Mouse (Mus musculus) Patski (cell line): ENCODE results near the gene Adra2b. TPM values are rescaled to one million over a fixed set of nuclear protein-coding genes. Genes with fewer than 3 reads are reported as not detected.

ENCODE experiments used
- ATAC-seq: fragments of 100-300 bp; one replicate; pipeline ENCODE4 v1.8.0; 2021
- CTCF ChIA-PET: fragments of 350-600 bp; sonication (Branson Sonifier 250); formaldehyde crosslinking; loops from one replicate; lab custom pipeline; 2022; ENCODE audit warnings: inconsistent platforms; lab: Charles Lee
- POLR2A ChIA-PET: fragments of 350-600 bp; sonication (Branson Sonifier 250); formaldehyde crosslinking; loops from one replicate; lab custom pipeline; 2022; ENCODE audit warnings: antibody characterized with exemption, inconsistent platforms; lab: Charles Lee
- DNase-seq: peaks from one replicate; pipeline ENCODE4 v3.0.0-alpha.2; 2011; ENCODE audit warnings: low read depth, low spot score
- H3K27me3 ChIP-seq: fragments of 371-371 bp; one replicate; pipeline ENCODE4 v1.5.1; 2021
- CTCF ChIP-seq: fragments of 100-300 bp; IDR thresholded peaks from one replicate; pipeline ENCODE4 v1.5.1; 2021
- in situ Hi-C: fragments of 300-500 bp; cut with MboI; formaldehyde crosslinking; loops from 3 replicates; pipeline ENCODE4 v1.11.1; 2018; ENCODE audit warnings: low pct_unique_long_range_greater_than_20kb, mixed read lengths
- polyA plus RNA-seq: library from polyadenylated mRNA; unstranded; gene quantifications from one replicate; pipeline ENCODE4 v1.2.3, GENCODE M21; 2021

Adra2b gene
- not detected for polyA plus RNA-seq

DNA sequence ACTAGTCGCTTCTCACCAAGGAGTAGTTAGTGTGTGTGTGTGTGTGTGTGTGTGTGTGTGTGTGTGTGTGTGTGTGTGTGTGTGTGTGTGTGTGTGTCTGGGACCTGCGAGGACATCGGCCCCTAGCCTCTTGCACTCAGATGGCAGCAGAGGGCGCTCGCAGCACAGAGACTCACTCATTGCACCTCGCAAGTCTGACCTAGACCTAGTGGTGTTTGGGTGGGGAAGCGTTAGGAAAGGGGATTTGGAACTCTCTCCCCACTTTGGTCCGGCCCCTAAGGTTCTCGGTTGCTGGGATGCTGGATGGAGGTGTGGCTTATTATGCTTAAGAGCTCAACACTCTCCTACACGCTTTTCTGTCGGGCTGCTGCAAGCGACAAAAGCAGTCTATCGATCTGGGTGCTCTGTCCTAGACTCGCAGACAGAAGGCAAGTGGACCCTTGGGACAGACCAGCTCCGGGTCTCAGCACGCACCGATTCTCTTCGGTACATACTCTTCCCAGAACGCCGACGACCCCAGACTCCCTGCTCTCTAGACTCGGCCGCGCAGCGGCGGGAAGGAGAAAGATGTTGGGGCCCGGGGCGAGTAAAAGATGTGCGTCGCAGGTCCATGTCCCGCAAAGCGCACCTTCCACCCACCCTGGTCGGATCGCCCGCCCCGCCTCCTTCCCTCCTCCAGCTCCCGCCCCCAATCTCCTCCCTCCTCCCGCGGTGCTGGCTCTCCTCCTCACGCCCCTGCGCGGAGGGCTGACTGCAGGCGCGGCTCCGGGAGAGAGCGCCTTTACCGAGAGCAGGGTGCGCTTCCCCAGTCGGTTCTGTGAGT is at the start of gene Adra2b:
Gene Adra2b, plus strand, starts transcription at position 750 of the 823 bp plus-strand sequence.
- ChIA-PET POLR2A (interaction anchor here (0.6 to 1.2 kb wide), 3 partner anchors 58 to 68 kb away, joined by 3 to 4 read pairs (median 3); no protein-coding TSS in a partner anchor), CTCF (interaction anchor here (0.7 to 2.4 kb wide), 20 partner anchors 12 to 196 kb away, joined by 3 to 12 read pairs (median 4); partner anchors contain the start of gene Gpat2)
- in situ Hi-C loops = loop anchor here (5.0 to 25.0 kb wide), 2 partner anchors 65 to 200 kb away; partner anchors contain the start of gene Gpat2
- H3K27me3 ChIP-seq = peaks cover 59% of the 10 kb centered on the region
- DNase-seq (peak; percentile 28), ATAC-seq (peak; percentile 45)
- no peak for TF ChIP-seq CTCF

DNA sequence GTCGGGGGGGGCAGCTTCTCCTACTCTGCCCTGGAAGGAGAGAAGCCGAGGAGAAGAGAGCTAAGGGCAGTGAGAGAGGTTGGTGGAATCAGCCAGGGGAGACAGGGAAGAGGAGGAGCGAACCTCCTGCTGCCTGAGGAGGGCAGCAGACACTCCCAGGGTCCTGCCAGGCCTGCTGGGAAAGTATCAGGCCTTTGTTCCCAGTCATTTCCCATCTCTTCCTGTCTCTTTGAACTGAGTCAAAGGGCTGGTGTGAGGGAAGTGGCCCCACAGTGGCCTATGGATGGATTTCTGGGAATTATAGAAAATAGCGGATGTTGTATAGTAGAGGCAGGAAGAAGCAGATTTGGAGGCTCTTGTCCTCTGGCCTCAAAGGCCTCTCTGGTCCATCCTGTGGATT is 49.1 kb upstream of the Adra2b start:
- ChIA-PET CTCF (interaction anchor here (1.1 to 1.5 kb wide), 5 partner anchors 9 to 27 kb away, joined by 3 to 5 read pairs (median 3); partner anchors contain the start of gene Dusp2), POLR2A (interaction anchor here (0.6 to 0.8 kb wide), 2 partner anchors 24 to 27 kb away, joined by 4 to 9 read pairs; no protein-coding TSS in a partner anchor)
- no peaks in the 10 kb centered on the region for H3K27me3 ChIP-seq
- DNase-seq (no peak), ATAC-seq (no peak)
- in situ Hi-C loops = no loop called here
- TF ChIP-seq CTCF = peak; percentile 59

DNA sequence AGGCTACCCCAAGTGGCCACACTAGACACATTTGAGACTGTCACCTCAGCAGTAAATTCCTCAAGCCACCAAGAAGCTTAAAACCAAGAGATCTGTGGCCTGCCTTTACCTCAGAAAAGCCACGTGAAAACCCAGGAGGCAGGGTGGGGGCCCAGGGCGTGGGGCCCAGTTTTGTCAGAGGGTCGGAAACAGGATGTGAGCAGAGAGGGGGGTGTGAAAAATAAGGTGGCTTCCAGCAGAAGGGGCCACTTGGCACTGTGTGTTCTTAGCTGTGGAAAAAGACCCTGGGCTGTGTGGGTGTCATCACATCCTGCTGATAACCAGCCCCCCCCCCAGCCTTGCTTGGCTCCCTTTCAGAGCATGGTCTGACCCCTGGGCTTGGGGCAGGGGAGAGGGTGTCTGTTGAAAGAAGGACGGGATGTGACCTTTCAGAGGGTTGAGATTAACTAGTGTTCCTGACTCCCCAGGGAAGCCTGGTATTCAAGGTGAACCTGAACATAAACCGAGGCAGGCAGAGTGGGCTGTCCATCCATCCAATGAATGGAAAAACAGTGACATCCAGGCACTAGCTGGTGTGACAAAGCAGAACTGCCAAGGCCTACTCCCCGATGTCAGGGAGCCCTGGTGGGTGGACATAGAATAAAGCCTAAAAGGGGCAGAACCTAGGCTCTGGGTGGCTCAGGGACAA is 48.4 kb upstream of the Adra2b start:
- H3K27me3 ChIP-seq = no peaks in the 10 kb centered on the region
- DNase-seq = no peak
- ChIA-PET POLR2A (interaction anchor here (0.8 kb wide), 1 partner anchor 23 kb away, joined by 4 read pairs; no protein-coding TSS in a partner anchor), CTCF (interaction anchor here (1.3 to 1.5 kb wide), 3 partner anchors 9 to 26 kb away, joined by 3 to 5 read pairs (median 4); partner anchors contain the start of gene Dusp2)
- in situ Hi-C loops = no loop called here
- ATAC-seq = no peak
- no peak for TF ChIP-seq CTCF

DNA sequence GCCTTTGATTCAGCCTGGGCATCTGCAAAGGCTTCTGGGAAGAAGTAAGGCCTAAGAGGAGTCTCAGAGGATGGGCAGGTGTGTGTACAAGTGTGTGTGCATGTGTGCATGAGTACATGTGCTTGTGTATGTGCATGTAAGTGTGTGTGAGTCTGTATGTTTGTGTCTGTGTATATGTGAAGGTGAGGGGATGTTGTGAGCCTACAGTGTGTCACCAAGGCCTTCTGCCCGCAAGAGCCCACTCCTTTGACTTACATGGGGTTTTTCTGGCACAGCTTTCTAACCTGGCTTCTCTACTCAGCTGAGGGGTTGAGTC is 47.9 kb upstream of the Adra2b start:
- ATAC-seq (no peak), DNase-seq (no peak)
- TF ChIP-seq CTCF = no peak
- in situ Hi-C loops = no loop called here
- no peaks in the 10 kb centered on the region for H3K27me3 ChIP-seq
- ChIA-PET POLR2A (no interaction called here), CTCF (interaction anchor here (1.5 kb wide), 2 partner anchors 8 to 22 kb away, joined by 3 to 5 read pairs; partner anchors contain the start of gene Dusp2)

DNA sequence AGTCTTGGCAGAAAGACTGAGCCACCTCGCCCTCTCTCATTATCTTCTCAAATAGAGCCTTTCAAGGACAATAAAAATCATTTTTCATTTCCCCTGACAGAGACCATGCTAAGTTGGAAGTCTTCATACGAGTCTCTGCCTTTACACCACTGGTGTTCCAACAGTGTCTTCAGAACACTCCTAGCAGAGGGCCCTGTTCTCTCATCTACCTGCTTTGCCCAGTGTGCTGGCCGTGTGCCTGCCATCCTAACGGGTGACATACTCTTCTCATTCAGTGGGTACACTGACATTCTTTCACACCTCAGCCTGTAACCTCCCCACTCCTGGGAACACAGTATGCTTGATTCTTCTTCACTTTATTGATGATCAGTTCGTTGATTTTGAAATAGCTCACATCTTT is 46.6 kb upstream of the Adra2b start:
- DNase-seq (no peak), ATAC-seq (no peak)
- POLR2A ChIA-PET = no interaction called here
- in situ Hi-C loops = no loop called here
- TF ChIP-seq CTCF = no peak
- CTCF ChIA-PET = interaction anchor here (1.1 kb wide), 1 partner anchor 25 kb away, joined by 4 read pairs; no protein-coding TSS in a partner anchor
- H3K27me3 ChIP-seq = no peaks in the 10 kb centered on the region

DNA sequence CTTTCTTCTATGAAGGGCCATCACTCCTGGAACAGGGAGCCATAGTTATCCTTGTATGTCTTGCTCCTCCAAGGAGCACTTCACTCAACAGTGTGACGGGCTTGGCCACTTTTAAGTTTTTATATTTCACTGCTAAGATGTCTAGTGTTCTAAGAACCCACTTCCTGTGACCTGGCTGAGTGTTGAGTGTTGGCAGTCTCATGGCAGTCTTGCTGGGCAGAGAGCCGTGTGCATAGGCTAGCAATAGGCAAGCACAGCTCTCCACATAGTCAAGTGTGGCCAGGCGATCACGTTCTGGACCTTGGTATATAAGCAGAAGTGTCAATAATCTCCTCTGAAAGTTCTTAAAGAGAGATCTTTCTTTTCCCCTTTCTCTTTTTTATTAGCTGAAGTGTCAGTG is 44.9 kb upstream of the Adra2b start:
- DNase-seq (no peak), ATAC-seq (no peak)
- TF ChIP-seq CTCF = no peak
- ChIA-PET CTCF (no interaction called here), POLR2A (no interaction called here)
- in situ Hi-C loops = no loop called here
- H3K27me3 ChIP-seq = no peaks in the 10 kb centered on the region

DNA sequence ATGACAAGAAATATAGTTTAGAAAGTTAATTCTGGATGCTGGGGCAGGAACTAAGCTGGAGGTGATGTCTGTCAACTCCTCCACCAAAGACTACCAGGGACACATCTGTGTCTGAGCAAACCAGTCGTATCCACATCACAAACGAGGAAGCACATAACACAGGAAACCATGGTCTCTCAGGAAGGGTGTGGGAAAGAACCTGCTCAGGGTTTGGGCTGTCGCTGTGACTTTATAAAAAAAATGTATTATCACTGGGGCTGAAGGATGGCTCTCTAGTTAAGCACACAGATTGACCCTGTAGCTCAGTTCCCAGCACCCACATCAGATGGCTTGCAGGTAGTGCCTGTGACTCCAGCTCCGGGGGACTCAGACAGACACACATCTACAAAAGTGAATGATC is 43.9 kb upstream of the Adra2b start:
- no peak for DNase-seq
- CTCF ChIA-PET = interaction anchor here (1.2 kb wide), 1 partner anchor 12 kb away, joined by 3 read pairs; no protein-coding TSS in a partner anchor
- in situ Hi-C loops = no loop called here
- POLR2A ChIA-PET = interaction anchor here (0.9 kb wide), 1 partner anchor 19 kb away, joined by 3 read pairs; no protein-coding TSS in a partner anchor
- no peaks in the 10 kb centered on the region for H3K27me3 ChIP-seq
- no peak for TF ChIP-seq CTCF
- ATAC-seq = no peak

DNA sequence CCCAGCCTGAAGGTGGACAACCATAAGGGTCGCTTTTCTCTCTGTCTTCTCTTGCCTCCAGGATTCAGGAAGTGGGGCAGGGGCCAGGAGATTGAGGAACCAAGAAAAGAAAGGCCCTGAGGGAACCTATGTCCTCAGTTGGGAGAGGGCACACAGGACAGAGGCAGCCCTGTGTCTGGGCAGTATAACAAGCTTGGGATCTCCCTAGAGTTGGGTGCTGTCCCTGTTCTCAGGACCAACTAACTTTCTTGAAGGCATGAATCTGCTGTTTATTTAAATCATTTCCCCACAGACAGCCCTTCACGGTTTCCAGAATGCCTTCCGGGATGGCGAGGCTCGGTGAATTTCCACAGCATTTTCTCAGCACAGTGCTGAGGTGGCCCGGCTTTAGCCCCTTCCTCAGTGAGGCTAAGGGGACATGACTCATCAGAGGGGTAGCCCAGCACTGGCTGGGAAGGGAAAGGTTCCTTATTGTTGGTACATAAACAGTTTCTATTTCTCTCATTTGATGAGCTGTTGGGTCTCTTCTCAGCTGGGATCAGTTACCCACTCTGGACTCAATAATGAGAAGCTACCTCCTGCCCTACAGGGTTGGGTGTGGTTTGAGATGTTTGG is 40.2 kb upstream of the Adra2b start:
- DNase-seq (no peak), ATAC-seq (no peak)
- ChIA-PET CTCF (interaction anchor here (1.1 to 1.8 kb wide), 4 partner anchors 8 to 57 kb away, joined by 3 to 5 read pairs (median 3); no protein-coding TSS in a partner anchor), POLR2A (interaction anchor here (0.6 kb wide), 1 partner anchor 166 kb away, joined by 3 read pairs; no protein-coding TSS in a partner anchor)
- no peaks in the 10 kb centered on the region for H3K27me3 ChIP-seq
- no peak for TF ChIP-seq CTCF
- in situ Hi-C loops = no loop called here

DNA sequence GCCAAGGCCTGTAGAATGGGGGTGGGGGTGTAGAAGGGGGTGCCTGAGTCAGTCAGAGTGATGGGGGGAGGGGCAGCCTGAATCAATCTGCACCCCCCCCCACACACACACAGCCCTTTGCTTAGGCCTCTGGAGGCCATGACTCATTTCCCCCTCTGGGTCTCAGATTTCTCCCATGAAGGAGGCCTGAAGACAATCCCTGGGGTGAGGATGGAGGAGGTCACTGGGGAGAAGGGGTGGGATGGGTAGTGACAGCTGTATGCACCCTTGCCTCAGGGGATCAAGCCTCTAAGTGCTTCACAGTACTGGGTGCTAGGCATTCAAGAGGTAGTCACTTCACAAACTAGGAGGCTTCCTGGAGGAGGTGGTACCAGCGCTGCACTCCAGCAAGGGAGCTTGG is 39.3 kb upstream of the Adra2b start:
- ChIA-PET CTCF (interaction anchor here (0.8 to 1.1 kb wide), 2 partner anchors 9 to 72 kb away, joined by 3 read pairs; no protein-coding TSS in a partner anchor), POLR2A (interaction anchor here (0.6 to 0.7 kb wide), 3 partner anchors 9 to 167 kb away, joined by 3 read pairs; partner anchors contain the start of gene Dusp2)
- DNase-seq (no peak), ATAC-seq (no peak)
- no peaks in the 10 kb centered on the region for H3K27me3 ChIP-seq
- in situ Hi-C loops = no loop called here
- no peak for TF ChIP-seq CTCF
